Mouse (Mus musculus) stomach, postnatal 0 days (tissue): Measurements from ENCODE around the gene Dcp1b.

Experiments
- CTCF ChIP-seq: IDR thresholded peaks from 2 replicates; pipeline ENCODE4 v1.5.1; 2016; ENCODE audit warnings: antibody characterized with exemption, low read depth, mild to moderate bottlenecking, moderate library complexity
- EP300 ChIP-seq: optimal IDR thresholded peaks from 2 replicates; pipeline ENCODE3; 2016; ENCODE audit warnings: antibody characterized with exemption

- TF ChIP-seq CTCF = peak; percentile 93
- TF ChIP-seq EP300 = no peak
Observed at GRCm38 (mm10) chr6:119220297-119220696, 45.2 kb downstream of the Dcp1b start.
